Mouse (Mus musculus) CH12.LX (cell line): Measurements from ENCODE around the gene Rrp7a. TPM values are rescaled to one million over a fixed set of nuclear protein-coding genes. Genes with fewer than 3 reads are reported as not detected.

Experiments
- DNase-seq: peaks from one replicate; pipeline ENCODE4 v3.0.0-alpha.2; 2013; ENCODE audit errors: extremely low read depth
- H3K27ac ChIP-seq: 2 replicates; pipeline ENCODE4 v1.5.1; 2012; ENCODE audit warnings: low read depth, mild to moderate bottlenecking, control low read depth, moderate library complexity; ENCODE audit not compliant: insufficient read depth
- H3K27me3 ChIP-seq: replicated peaks from 2 replicates; pipeline ENCODE3; 2012; ENCODE audit warnings: inconsistent platforms
- H3K36me3 ChIP-seq, 2 experiments: replicated peaks in 1 of 2; 2 replicates each; pipeline versions ENCODE3 to v1.6.1; 2012; ENCODE audit warnings: inconsistent platforms in 1 of 2, low read length in 1 of 2, mild to moderate bottlenecking in 1 of 2, mixed read lengths in 1 of 2, moderate library complexity in 1 of 2; ENCODE audit not compliant: control insufficient read depth in 1 of 2, insufficient read depth in 1 of 2
- H3K4me1 ChIP-seq, 2 experiments: 2 replicates each; pipeline ENCODE4 v1.6.1; 2012; ENCODE audit warnings: inconsistent platforms in 1 of 2, moderate library complexity in 1 of 2; ENCODE audit not compliant: insufficient read depth in 2 of 2, control insufficient read depth in 1 of 2
- H3K4me2 ChIP-seq: 2 replicates; pipeline ENCODE4 v1.6.1; 2012; ENCODE audit warnings: low read depth, mild to moderate bottlenecking, control low read depth; ENCODE audit not compliant: poor library complexity, insufficient read depth, severe bottlenecking
- H3K4me3 ChIP-seq, 3 experiments: fragments of 150-350 bp in 1 of 3; sonication (generic) in 1 of 3; replicated peaks in 1 of 3; 2 replicates each; pipeline versions ENCODE3 to v1.5.1; 2011 to 2012; ENCODE audit warnings: low read depth in 2 of 3, low read length in 2 of 3, mild to moderate bottlenecking in 2 of 3, moderate library complexity in 2 of 3, control low read depth in 1 of 3, improper control_type of control experiment in 1 of 3, inconsistent platforms in 1 of 3, mixed read lengths in 1 of 3; ENCODE audit not compliant: poor library complexity in 1 of 3
- H3K79me2 ChIP-seq: replicated peaks from 2 replicates; pipeline ENCODE4 v1.6.1; 2012; ENCODE audit warnings: mild to moderate bottlenecking, moderate library complexity; ENCODE audit not compliant: control insufficient read depth, poor library complexity, insufficient read depth, severe bottlenecking; ENCODE audit errors: extremely low read depth
- H3K9ac ChIP-seq: 2 replicates; pipeline ENCODE4 v1.6.1; 2012; ENCODE audit warnings: low read depth, mild to moderate bottlenecking, control low read depth, moderate library complexity; ENCODE audit not compliant: insufficient read depth
- H3K9me3 ChIP-seq: replicated peaks from 2 replicates; pipeline ENCODE3; 2012; ENCODE audit warnings: low read length, inconsistent platforms, mixed read lengths
- BHLHE40 ChIP-seq: IDR thresholded peaks from 2 replicates; pipeline ENCODE4 v1.6.1; 2011; ENCODE audit warnings: mild to moderate bottlenecking, low read depth, low read length, improper control_type of control experiment
- CHD1 ChIP-seq: IDR thresholded peaks from 2 replicates; pipeline ENCODE4 v1.6.1; 2012; ENCODE audit warnings: low read depth, low read length, improper control_type of control experiment, inconsistent platforms
- CTCF ChIP-seq, 2 experiments: IDR thresholded peaks in 1 of 2; conservative IDR thresholded peaks in 1 of 2; 2 replicates each; pipeline ENCODE4 v1.5.1; 2011 to 2012; ENCODE audit warnings: low read depth in 2 of 2, low read length in 2 of 2, improper control_type of control experiment in 1 of 2, inconsistent platforms in 1 of 2, mild to moderate bottlenecking in 1 of 2, moderate library complexity in 1 of 2
- E2F4 ChIP-seq: IDR thresholded peaks from 2 replicates; pipeline ENCODE4 v1.6.1; 2011; ENCODE audit warnings: low read depth, low read length, improper control_type of control experiment; ENCODE audit not compliant: insufficient replicate concordance
- ELF1 ChIP-seq: IDR thresholded peaks from 2 replicates; pipeline ENCODE4 v1.6.1; 2014; ENCODE audit warnings: low read depth, mild to moderate bottlenecking, inconsistent platforms, low read length, improper control_type of control experiment
- EP300 ChIP-seq: IDR thresholded peaks from 2 replicates; pipeline ENCODE4 v1.6.1; 2011; ENCODE audit warnings: low read length, improper control_type of control experiment
- GABPA ChIP-seq: IDR thresholded peaks from 2 replicates; pipeline ENCODE4 v1.6.1; 2012; ENCODE audit warnings: low read depth, low read length, improper control_type of control experiment, inconsistent platforms; ENCODE audit not compliant: insufficient replicate concordance
- IRF4 ChIP-seq: IDR thresholded peaks from 2 replicates; pipeline ENCODE4 v1.6.1; 2014; ENCODE audit warnings: low read depth, mild to moderate bottlenecking, inconsistent platforms, low read length, improper control_type of control experiment
- JUND ChIP-seq: conservative IDR thresholded peaks from 2 replicates; pipeline ENCODE4 v1.6.1; 2011; ENCODE audit warnings: low read depth, low read length, improper control_type of control experiment
- KAT2A ChIP-seq: IDR thresholded peaks from 2 replicates; pipeline ENCODE4 v1.6.1; 2012; ENCODE audit warnings: low read length, improper control_type of control experiment, inconsistent platforms; ENCODE audit not compliant: insufficient replicate concordance
- MAX ChIP-seq: IDR thresholded peaks from 2 replicates; pipeline ENCODE4 v1.6.1; 2011; ENCODE audit warnings: low read length, improper control_type of control experiment
- MAZ ChIP-seq: IDR thresholded peaks from 2 replicates; pipeline ENCODE4 v1.6.1; 2012; ENCODE audit warnings: low read depth, mild to moderate bottlenecking, inconsistent platforms, low read length, improper control_type of control experiment, moderate library complexity
- MEF2A ChIP-seq: IDR thresholded peaks from 2 replicates; pipeline ENCODE4 v1.6.1; 2014; ENCODE audit warnings: low read depth, mild to moderate bottlenecking, inconsistent platforms, low read length, improper control_type of control experiment, borderline replicate concordance
- MXI1 ChIP-seq: IDR thresholded peaks from 2 replicates; pipeline ENCODE4 v1.6.1; 2011; ENCODE audit warnings: mild to moderate bottlenecking, low read depth, low read length, improper control_type of control experiment
- MYC ChIP-seq: IDR thresholded peaks from 2 replicates; pipeline ENCODE4 v1.6.1; 2011; ENCODE audit warnings: low read depth, mild to moderate bottlenecking, improper control_type of control experiment, low read length
- NRF1 ChIP-seq: IDR thresholded peaks from 2 replicates; pipeline ENCODE4 v1.6.1; 2014; ENCODE audit warnings: low read depth, mild to moderate bottlenecking, inconsistent platforms, low read length, improper control_type of control experiment, moderate library complexity
- PAX5 ChIP-seq: IDR thresholded peaks from 2 replicates; pipeline ENCODE4 v1.6.1; 2012; ENCODE audit warnings: low read length, inconsistent platforms, mixed read lengths
- POLR2AphosphoS2 ChIP-seq: IDR thresholded peaks from 2 replicates; pipeline ENCODE4 v1.6.1; 2011; ENCODE audit warnings: low read depth, low read length, improper control_type of control experiment
- RCOR1 ChIP-seq: conservative IDR thresholded peaks from 2 replicates; pipeline ENCODE4 v1.6.1; 2012; ENCODE audit warnings: low read depth, mild to moderate bottlenecking, inconsistent platforms, low read length, improper control_type of control experiment
- SIN3A ChIP-seq: IDR thresholded peaks from 2 replicates; pipeline ENCODE4 v1.6.1; 2012; ENCODE audit warnings: low read length, improper control_type of control experiment, inconsistent platforms
- TBP ChIP-seq: conservative IDR thresholded peaks from 2 replicates; pipeline ENCODE4 v1.6.1; 2011; ENCODE audit warnings: low read depth, low read length, improper control_type of control experiment
- TCF12 ChIP-seq: IDR thresholded peaks from 2 replicates; pipeline ENCODE4 v1.6.1; 2014; ENCODE audit warnings: low read depth, mild to moderate bottlenecking, inconsistent platforms, low read length, improper control_type of control experiment
- UBTF ChIP-seq: IDR thresholded peaks from 2 replicates; pipeline ENCODE4 v1.6.1; 2012; ENCODE audit warnings: low read depth, mild to moderate bottlenecking, inconsistent platforms, low read length, improper control_type of control experiment, moderate library complexity
- USF1 ChIP-seq: IDR thresholded peaks from 2 replicates; pipeline ENCODE4 v1.6.1; 2014; ENCODE audit warnings: low read depth, mild to moderate bottlenecking, inconsistent platforms, low read length, improper control_type of control experiment
- USF2 ChIP-seq: conservative IDR thresholded peaks from 2 replicates; pipeline ENCODE4 v1.6.1; 2011; ENCODE audit warnings: low read depth, low read length, improper control_type of control experiment
- dilution Hi-C: fragments of 300-500 bp; cut with MboI; formaldehyde crosslinking; loops from 2 replicates; pipeline ENCODE4 v1.14.3; 2020; ENCODE audit warnings: low sequenced_read_pairs; ENCODE audit not compliant: extremely low pct_unique_long_range_greater_than_20kb, extremely low pct_ligation_motif_present
- in situ Hi-C: fragments of 300-500 bp; cut with MboI; formaldehyde crosslinking; loops from 3 replicates; pipeline ENCODE4 v1.14.3; 2019; ENCODE audit warnings: low sequenced_read_pairs, low pct_ligation_motif_present, low pct_unique_long_range_greater_than_20kb, mixed read lengths
- polyA plus RNA-seq: library from polyadenylated mRNA; unstranded; fragments of >175 nt; gene quantifications from 2 replicates; pipeline ENCODE4 v1.2.1, GENCODE M21; 2012; ENCODE audit warnings: low read depth; ENCODE audit not compliant: insufficient read length
- total RNA-seq, 2 experiments: library from RNA; depleted of rRNA; stranded (reverse); fragments of 300-350 nt in 1 of 2; fragments of >200 nt in 1 of 2; gene quantifications; 2 replicates each; pipeline ENCODE4 v1.2.3; 2012 to 2014

Rrp7a gene
- total and polyA plus RNA-seq, 3 experiments, result 126 to 262 (median 156) TPM

GRCm38 (mm10) chr15:83168875-83169771, 46.5 kb upstream of the Rrp7a start:
- H3K4me2 ChIP-seq, result no peak overlapping the region
- TF ChIP-seq TBP (no peak), CHD1 (no peak)
- no peaks in the 10 kb centered on the region for H3K27me3 ChIP-seq
- no peak overlapping the region for H3K4me3 ChIP-seq
- peaks cover 5 to 53% of the 10 kb centered on the region in 2 experiments for H3K36me3 ChIP-seq
- DNase-seq, result no peak
- dilution Hi-C loops (no loop called here), in situ Hi-C loops (no loop called here)
- H3K9me3 ChIP-seq, result no peaks in the 10 kb centered on the region
- no peaks in the 10 kb centered on the region for H3K79me2 ChIP-seq
- peaks cover 9 to 73% of the 10 kb centered on the region in 2 experiments; a peak in 3 of 4 replicates for H3K4me1 ChIP-seq
- no peak overlapping the region for H3K27ac ChIP-seq
- H3K9ac ChIP-seq, result no peak overlapping the region

DNA sequence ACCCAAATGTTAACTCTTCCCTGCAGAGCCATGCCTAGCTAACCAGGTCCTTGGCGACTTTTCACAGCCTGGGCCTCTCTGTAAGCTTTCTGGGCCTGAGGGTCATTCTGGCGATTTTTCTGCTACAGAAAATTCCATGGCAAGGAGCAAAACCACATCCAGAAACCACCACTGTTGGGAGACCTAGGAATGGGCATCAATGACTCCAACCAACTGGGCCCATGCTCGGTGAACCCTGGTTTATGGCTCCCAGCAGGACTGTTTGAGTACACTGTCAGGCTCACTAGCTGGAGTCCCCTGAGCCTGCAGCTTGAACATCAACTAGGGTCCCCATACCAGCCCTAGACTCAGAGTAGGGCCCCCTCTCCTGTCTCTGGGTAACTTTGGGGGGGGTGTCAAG, 45.7 kb upstream of the Rrp7a start:
- DNase-seq, result no peak
- H3K4me2 ChIP-seq, result no peak overlapping the region
- peaks cover 5 to 53% of the 10 kb centered on the region in 2 experiments for H3K36me3 ChIP-seq
- peaks cover 9 to 74% of the 10 kb centered on the region in 2 experiments; a peak in 3 of 4 replicates for H3K4me1 ChIP-seq
- H3K9me3 ChIP-seq, result no peaks in the 10 kb centered on the region
- no peaks in the 10 kb centered on the region for H3K27me3 ChIP-seq
- in situ Hi-C loops, result no loop called here
- no peak overlapping the region for H3K9ac ChIP-seq
- H3K27ac ChIP-seq, result no peak overlapping the region
- TF ChIP-seq BHLHE40, result no peak
- TF ChIP-seq IRF4, result no peak
- TF ChIP-seq CTCF (conservative IDR thresholded peaks at IDR 0.05 in 1 of 2, IDR thresholded peaks at IDR 0.05 in 1 of 2; ENCODE audit: low read depth in 2 of 2, low read length in 2 of 2), result no peak
- TF ChIP-seq CHD1, result no peak
- TF ChIP-seq SIN3A, result no peak
- no peak for TF ChIP-seq MAZ
- TF ChIP-seq JUND, result no peak
- TF ChIP-seq TCF12, result no peak
- TF ChIP-seq EP300, result no peak
- no peak for TF ChIP-seq GABPA
- TF ChIP-seq MYC, result no peak
- no peaks in the 10 kb centered on the region for H3K79me2 ChIP-seq
- no peak overlapping the region for H3K4me3 ChIP-seq
- dilution Hi-C loops, result no loop called here

- dilution Hi-C loops, result no loop called here
- Histone ChIP-seq H3K79me2 (no peaks in the 10 kb centered on the region), H3K36me3 (peaks cover 8 to 56% of the 10 kb centered on the region in 2 experiments), H3K9ac (no peak overlapping the region), H3K4me2 (no peak overlapping the region), H3K27me3 (no peaks in the 10 kb centered on the region), H3K27ac (no peak overlapping the region), H3K9me3 (no peaks in the 10 kb centered on the region), H3K4me3 (no peak overlapping the region), H3K4me1 (peaks cover 13 to 77% of the 10 kb centered on the region in 2 experiments)
- in situ Hi-C loops, result no loop called here
- no peak for DNase-seq
- no peak for TF ChIP-seq RCOR1
- no peak for TF ChIP-seq CHD1
- no peak for TF ChIP-seq KAT2A
- no peak for TF ChIP-seq TCF12
- no peak for TF ChIP-seq SIN3A
- TF ChIP-seq MAX, result no peak
- TF ChIP-seq UBTF, result no peak
- TF ChIP-seq PAX5, result no peak
- TF ChIP-seq E2F4, result no peak
- no peak for TF ChIP-seq MXI1
- no peak for TF ChIP-seq USF2
- TF ChIP-seq MYC, result no peak
- TF ChIP-seq NRF1, result no peak
- no peak for TF ChIP-seq MEF2A
- TF ChIP-seq USF1, result no peak
- no peak for TF ChIP-seq ELF1
- TF ChIP-seq POLR2AphosphoS2, result no peak
Measured at GRCm38 (mm10) chr15:83167550-83168065, 45.0 kb upstream of the Rrp7a start.
